Mouse (Mus musculus) limb, embryonic 14.5 days (tissue): ENCODE results near the gene Trappc2l. TPM values are rescaled to one million over a fixed set of nuclear protein-coding genes. Genes with fewer than 3 reads are reported as not detected.

Experiments
- ATAC-seq: fragments of 200-750 bp; cut with Nextera tagmentation; 2 replicates; pipeline ENCODE4 v1.8.0; 2017; ENCODE audit warnings: low read depth, moderate number of reproducible peaks, moderate TSS enrichment; ENCODE audit not compliant: low FRiP score
- DNase-seq: peaks from one replicate; pipeline ENCODE4 v3.0.0-alpha.2; 2015; ENCODE audit warnings: low spot score
- H3K27ac ChIP-seq: fragments of 300-500 bp; sonication (generic); replicated peaks from 2 replicates; pipeline ENCODE4 v1.5.1; 2014; ENCODE audit warnings: low read depth, mild to moderate bottlenecking, low read length, moderate library complexity, mixed read lengths
- H3K27me3 ChIP-seq: fragments of 300-500 bp; sonication (generic); 2 replicates; pipeline ENCODE4 v1.6.1; 2014; ENCODE audit warnings: low read length, mixed read lengths; ENCODE audit not compliant: control insufficient read depth, insufficient read depth
- H3K36me3 ChIP-seq: fragments of 300-500 bp; sonication (generic); 2 replicates; pipeline ENCODE4 v1.6.1; 2014; ENCODE audit warnings: mild to moderate bottlenecking, low read length, moderate library complexity, mixed read lengths; ENCODE audit not compliant: control insufficient read depth, insufficient read depth
- H3K4me1 ChIP-seq: fragments of 300-500 bp; sonication (generic); 2 replicates; pipeline ENCODE4 v1.6.1; 2014; ENCODE audit warnings: antibody characterized with exemption, low read length, mixed read lengths; ENCODE audit not compliant: control insufficient read depth, insufficient read depth
- H3K4me2 ChIP-seq: fragments of 300-500 bp; sonication (generic); replicated peaks from 2 replicates; pipeline ENCODE4 v1.6.1; 2014; ENCODE audit warnings: low read depth, mild to moderate bottlenecking, low read length, moderate library complexity; ENCODE audit not compliant: severe bottlenecking
- H3K4me3 ChIP-seq: fragments of 300-500 bp; sonication (generic); replicated peaks from 2 replicates; pipeline ENCODE4 v1.5.1; 2014; ENCODE audit warnings: low read length
- H3K9ac ChIP-seq: fragments of 300-500 bp; sonication (generic); 2 replicates; pipeline ENCODE4 v1.6.1; 2014; ENCODE audit warnings: mild to moderate bottlenecking, low read depth, low read length, moderate library complexity; ENCODE audit not compliant: severe bottlenecking
- H3K9me3 ChIP-seq: fragments of 300-500 bp; sonication (generic); 2 replicates; pipeline ENCODE4 v1.6.1; 2016; ENCODE audit warnings: low read length; ENCODE audit not compliant: control insufficient read depth
- POLR2A ChIP-seq: fragments of 200-500 bp; IDR thresholded peaks from 2 replicates; pipeline ENCODE4 v1.8.0; 2012; ENCODE audit warnings: inconsistent platforms, mild to moderate bottlenecking, moderate library complexity, borderline replicate concordance; ENCODE audit not compliant: insufficient read depth, insufficient read length; ENCODE audit errors: extremely low read depth
- WGBS: fragments of 180-500 bp; shearing (Covaris S2); extraction: QIAGEN DNeasy Blood & Tissue Kit; methylation state at CpG from one replicate; pipeline ENCODE4 v1.1.7; 2014; 5-methylcytosine and 5-hydroxymethylcytosine counted together
- polyA plus RNA-seq, 2 experiments: library from polyadenylated mRNA; depleted of rRNA in 1 of 2; stranded (reverse) in 1 of 2; unstranded in 1 of 2; fragments of >200 nt; fragmentation: Nextera tagmentation in 1 of 2; extraction: Ambion mirVana in 1 of 2; gene quantifications; 2 replicates each; pipeline versions ENCODE4 v1.2.1 to v1.2.3; 2012 to 2014

Gene Trappc2l
- polyA plus RNA-seq, 2 experiments = 70.2 to 129 TPM

GRCm38 (mm10) chr8:122580926-122581325 is 30.5 kb upstream of the Trappc2l start:
- no peaks in the 10 kb centered on the region for H3K9me3 ChIP-seq
- 40% methylated on average over 15 of the region's 15 CpGs for WGBS
- H3K9ac ChIP-seq = no peak overlapping the region
- H3K4me1 ChIP-seq = peaks cover 35% of the 10 kb centered on the region
- no peak overlapping the region for H3K4me2 ChIP-seq
- ATAC-seq (no peak), DNase-seq (no peak)
- no peak overlapping the region for H3K27ac ChIP-seq
- no peaks in the 10 kb centered on the region for H3K27me3 ChIP-seq
- H3K4me3 ChIP-seq = no peak overlapping the region
- no peak for TF ChIP-seq POLR2A
- H3K36me3 ChIP-seq = no peaks in the 10 kb centered on the region

DNA sequence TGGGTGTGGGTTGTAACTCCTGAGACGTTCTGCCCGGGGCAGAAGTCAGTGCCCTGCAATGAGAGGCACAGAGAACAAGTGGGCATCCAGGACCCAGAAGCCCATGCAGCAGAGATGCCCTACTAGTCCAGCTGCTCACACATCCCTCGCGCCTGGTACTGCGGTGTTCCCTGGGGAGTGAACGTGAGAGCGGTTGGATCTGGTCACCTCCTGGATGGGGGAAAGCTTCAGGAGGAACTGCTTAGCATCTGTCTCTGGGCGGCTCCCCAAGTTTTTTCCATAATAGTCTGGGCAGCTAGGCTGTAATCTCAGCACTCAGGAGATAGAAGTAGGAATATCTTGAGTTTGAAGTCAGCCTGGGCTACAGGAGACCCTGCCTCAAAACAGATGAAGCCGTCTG is 26.5 kb upstream of the Trappc2l start:
- no peaks in the 10 kb centered on the region for H3K36me3 ChIP-seq

DNA sequence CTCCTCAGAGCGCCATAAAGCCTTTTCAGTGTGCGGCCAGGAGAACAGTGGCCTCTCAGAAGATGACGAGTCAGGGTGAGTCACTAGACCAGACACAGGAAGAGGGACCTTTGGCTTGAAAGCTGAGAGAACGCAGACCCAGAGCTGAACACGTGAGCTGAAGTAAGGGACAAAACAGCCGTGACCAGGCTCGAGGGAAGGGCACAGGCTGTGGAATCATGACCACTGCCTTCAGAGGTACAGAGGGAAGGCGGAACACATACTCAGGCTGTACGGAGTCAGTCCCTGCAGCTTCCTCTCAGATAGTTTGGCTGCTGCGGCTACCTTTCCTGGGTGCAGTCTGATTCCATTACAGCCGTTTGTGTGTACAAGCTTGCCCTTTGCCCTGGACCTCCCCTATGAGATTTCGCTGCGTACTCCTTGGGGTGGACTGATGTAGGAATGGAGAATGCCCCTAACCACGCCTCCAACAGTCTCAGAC is 26.0 kb upstream of the Trappc2l start:
- TF ChIP-seq POLR2A = no peak
- H3K4me1 ChIP-seq = peaks cover 7% of the 10 kb centered on the region; the same call in 1 of the 2 replicates
- DNase-seq = no peak
- H3K27ac ChIP-seq = no peak overlapping the region
- no peak overlapping the region for H3K4me3 ChIP-seq
- no peaks in the 10 kb centered on the region for H3K36me3 ChIP-seq
- no peak for ATAC-seq
- H3K9ac ChIP-seq = no peak overlapping the region
- no peaks in the 10 kb centered on the region for H3K9me3 ChIP-seq
- 60% methylated on average over 14 of the region's 14 CpGs for WGBS
- no peaks in the 10 kb centered on the region for H3K27me3 ChIP-seq
- no peak overlapping the region for H3K4me2 ChIP-seq

More for the DNA sequence above, 26.5 kb upstream of the Trappc2l start:
- no peak for ATAC-seq
- Histone ChIP-seq H3K4me1 (peaks cover 10% of the 10 kb centered on the region), H3K9ac (no peak overlapping the region), H3K9me3 (no peaks in the 10 kb centered on the region), H3K4me2 (no peak overlapping the region), H3K4me3 (no peak overlapping the region), H3K27ac (no peak overlapping the region), H3K27me3 (no peaks in the 10 kb centered on the region)
- 76% methylated on average over 9 of the region's 9 CpGs for WGBS
- no peak for DNase-seq
- no peak for TF ChIP-seq POLR2A

- no peak for ATAC-seq
- no peak for DNase-seq
- Histone ChIP-seq H3K27ac (no peak overlapping the region), H3K4me3 (no peak overlapping the region), H3K9me3 (no peaks in the 10 kb centered on the region), H3K36me3 (no peaks in the 10 kb centered on the region), H3K4me1 (peaks cover 3% of the 10 kb centered on the region; the same call in 1 of the 2 replicates), H3K9ac (no peak overlapping the region), H3K4me2 (no peak overlapping the region), H3K27me3 (no peaks in the 10 kb centered on the region)
- 29% methylated on average over 7 of the region's 7 CpGs for WGBS
- TF ChIP-seq POLR2A = no peak
Measured at GRCm38 (mm10) chr8:122586171-122586570, 25.3 kb upstream of the Trappc2l start.

GRCm38 (mm10) chr8:122586749-122587148 is 24.7 kb upstream of the Trappc2l start:
- DNase-seq (no peak), ATAC-seq (no peak)
- H3K4me2 ChIP-seq = no peak overlapping the region
- no peak overlapping the region for H3K27ac ChIP-seq
- WGBS = 69% methylated on average over 10 of the region's 10 CpGs
- no peak overlapping the region for H3K9ac ChIP-seq
- H3K4me1 ChIP-seq = peaks cover 2% of the 10 kb centered on the region; the same call in 1 of the 2 replicates
- no peak overlapping the region for H3K4me3 ChIP-seq
- TF ChIP-seq POLR2A = no peak
- H3K36me3 ChIP-seq = no peaks in the 10 kb centered on the region
- no peaks in the 10 kb centered on the region for H3K9me3 ChIP-seq
- H3K27me3 ChIP-seq = no peaks in the 10 kb centered on the region
